Mouse (Mus musculus) kidney, postnatal 10 days (tissue): Measurements from ENCODE around the gene Ddx10.
"Not testable (repeated sequence)": the region's sequence is repeated elsewhere in the genome, so short reads cannot be mapped to it uniquely, and the experiment has no call there.

Experiments used
- DNase-seq: peaks from one replicate; pipeline ENCODE4 v3.0.0; 2021; ENCODE audit warnings: mixed read lengths

Ddx10 gene

GRCm38 (mm10) chr9:53143508-53143907 lies 104.3 kb downstream of the Ddx10 start:
- DNase-seq: no peak

- DNase-seq: not testable (repeated sequence)
These were observed 105.4 kb downstream of the Ddx10 start for GRCm38 (mm10) chr9:53142424-53142823.

- no peak for DNase-seq
These were observed 107.2 kb downstream of the Ddx10 start for GRCm38 (mm10) chr9:53140610-53141165.

GRCm38 (mm10) chr9:53132826-53133225 lies 115.0 kb downstream of the Ddx10 start:
- no peak for DNase-seq

- no peak for DNase-seq
These were observed 117.4 kb downstream of the Ddx10 start for GRCm38 (mm10) chr9:53130460-53130859.

GRCm38 (mm10) chr9:53101103-53101502 lies 146.8 kb downstream of the Ddx10 start:
- no peak for DNase-seq

- no peak for DNase-seq
These were observed 152.3 kb downstream of the Ddx10 start for GRCm38 (mm10) chr9:53095319-53096165.

- DNase-seq: no peak
These were observed 153.3 kb downstream of the Ddx10 start for GRCm38 (mm10) chr9:53094536-53094935.

- no peak for DNase-seq
These were observed 170.2 kb downstream of the Ddx10 start for GRCm38 (mm10) chr9:53077626-53078025.

- no peak for DNase-seq
These were observed 171.9 kb downstream of the Ddx10 start for GRCm38 (mm10) chr9:53075931-53076330.

GRCm38 (mm10) chr9:53074443-53074842 lies 173.4 kb downstream of the Ddx10 start:
- no peak for DNase-seq

- DNase-seq: no peak
These were observed 174.2 kb downstream of the Ddx10 start for GRCm38 (mm10) chr9:53073576-53074112.

GRCm38 (mm10) chr9:53072088-53072487 lies 175.8 kb downstream of the Ddx10 start:
- DNase-seq: no peak

GRCm38 (mm10) chr9:53070875-53071524 lies 176.9 kb downstream of the Ddx10 start:
- no peak for DNase-seq

- DNase-seq: no peak
These were observed 179.7 kb downstream of the Ddx10 start for GRCm38 (mm10) chr9:53068166-53068565.

GRCm38 (mm10) chr9:53066428-53066827 lies 181.4 kb downstream of the Ddx10 start:
- DNase-seq: no peak

- no peak for DNase-seq
These were observed 182.8 kb downstream of the Ddx10 start for GRCm38 (mm10) chr9:53065028-53065427.

GRCm38 (mm10) chr9:53064531-53064930 lies 183.3 kb downstream of the Ddx10 start:
- no peak for DNase-seq

GRCm38 (mm10) chr9:53055306-53055705 lies 192.5 kb downstream of the Ddx10 start:
- DNase-seq: no peak
